Mouse (Mus musculus): ENCODE data around the gene Gm11733.

GRCm38 (mm10) chr11:117437110-117437490 lies 47.1 kb upstream of the Gm11733 start:
- TF ChIP-seq CTCF (conservative IDR thresholded peaks at IDR 0.05 in 1 of 2, IDR thresholded peaks at IDR 0.05 in 1 of 2; ENCODE audit: low read depth in 2 of 2, low read length in 2 of 2) (no peak), CHD1 (IDR thresholded peaks at IDR 0.05; ENCODE audit: low read depth, low read length) (no peak), NRF1 (IDR thresholded peaks at IDR 0.05; ENCODE audit: low read depth, low read length) (no peak), ZNF384 (IDR thresholded peaks at IDR 0.05; ENCODE audit: low read depth, low read length) (no peak), MAZ (IDR thresholded peaks at IDR 0.05; ENCODE audit: low read depth, low read length) (no peak), USF1 (IDR thresholded peaks at IDR 0.05; ENCODE audit: low read depth, low read length) (no peak), HCFC1 (IDR thresholded peaks at IDR 0.05; ENCODE audit: low read depth, low read length) (no peak), BHLHE40 (IDR thresholded peaks at IDR 0.05; ENCODE audit: low read depth, low read length) (no peak)
